Mouse (Mus musculus) embryonic fibroblast, embryonic 13.5 days (primary cell): Measurements from ENCODE around the gene Ppp1r37.

Experiments
- CTCF ChIP-seq: IDR thresholded peaks from 2 replicates; pipeline ENCODE4 v1.5.1; 2011; ENCODE audit warnings: mild to moderate bottlenecking, control low read depth, low read length, moderate library complexity, borderline replicate concordance; ENCODE audit not compliant: insufficient read depth
- POLR2A ChIP-seq: IDR thresholded peaks from 2 replicates; pipeline ENCODE4 v1.6.1; 2011; ENCODE audit warnings: low read depth, mild to moderate bottlenecking, control low read depth, low read length, moderate library complexity

GRCm38 (mm10) chr7:19578436-19578835, 15.6 kb upstream of the Ppp1r37 start:
- TF ChIP-seq CTCF: no peak
- no peak for TF ChIP-seq POLR2A
